Mouse (Mus musculus) testis, postnatal 14 days (tissue): ENCODE measurements around the gene Rnf13.
A peak's percentile ranks its signal among the peaks of the same experiment; 100 is the strongest.

Experiments
- DNase-seq: peaks from one replicate; pipeline ENCODE4 v3.0.0; 2021; ENCODE audit warnings: low spot score

Gene Rnf13

DNA sequence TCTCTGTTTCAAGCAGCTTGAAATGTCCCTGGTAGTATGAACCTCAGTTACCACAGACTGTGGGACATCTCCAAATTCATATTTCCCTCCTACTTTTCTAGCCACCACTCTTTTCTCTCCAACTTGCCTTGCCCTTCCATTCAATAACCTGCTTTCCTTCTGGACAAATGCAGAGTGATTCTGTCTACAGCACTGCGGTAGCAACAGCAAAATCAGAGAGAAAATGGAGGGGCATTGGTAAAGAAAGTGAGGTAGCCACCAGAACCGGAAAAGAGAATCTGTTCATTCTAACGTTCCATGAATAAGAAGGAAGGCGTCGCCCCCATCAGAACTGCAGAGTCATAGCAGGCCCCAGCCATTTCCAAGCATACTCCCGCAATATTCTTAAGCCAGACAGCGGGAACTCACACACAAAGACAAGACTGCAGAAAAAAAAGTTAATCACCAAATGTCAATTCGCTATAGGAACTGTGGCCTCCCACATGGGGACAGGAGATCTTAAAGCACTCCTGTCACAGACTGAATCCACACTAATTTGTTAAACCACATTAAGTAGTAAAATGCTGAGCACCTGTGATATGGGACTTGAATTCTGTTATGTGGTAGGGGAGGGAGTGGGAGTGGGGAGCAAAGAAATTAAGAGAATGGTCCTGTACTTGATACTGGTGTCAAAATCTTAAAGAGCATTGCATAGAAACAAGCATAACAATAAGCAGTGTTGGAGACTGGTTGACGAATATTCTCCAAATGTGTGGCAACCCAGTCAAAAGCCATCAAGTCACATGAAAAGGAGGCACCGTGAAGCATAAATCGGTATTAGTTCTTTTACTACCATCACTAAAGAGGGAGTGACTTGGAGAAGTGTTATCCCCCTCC, 110.2 kb downstream of the Rnf13 start:
- no peak for DNase-seq

DNA sequence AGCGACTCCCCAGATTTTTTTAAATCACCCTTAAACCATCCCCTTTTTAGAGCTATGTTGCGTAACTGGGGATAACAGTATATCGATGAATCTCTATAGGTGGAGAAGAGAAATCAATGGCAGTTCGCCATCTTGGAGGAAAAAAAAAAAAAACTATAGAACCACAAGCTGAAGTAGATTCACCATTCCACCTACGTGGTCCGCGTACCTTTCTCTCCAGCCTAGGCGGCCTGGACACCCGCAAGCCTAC, 110.7 kb downstream of the Rnf13 start:
- DNase-seq, result no peak

GRCm38 (mm10) chr3:57846912-57847759, 111.3 kb downstream of the Rnf13 start:
- DNase-seq, result peak; percentile 76

DNA sequence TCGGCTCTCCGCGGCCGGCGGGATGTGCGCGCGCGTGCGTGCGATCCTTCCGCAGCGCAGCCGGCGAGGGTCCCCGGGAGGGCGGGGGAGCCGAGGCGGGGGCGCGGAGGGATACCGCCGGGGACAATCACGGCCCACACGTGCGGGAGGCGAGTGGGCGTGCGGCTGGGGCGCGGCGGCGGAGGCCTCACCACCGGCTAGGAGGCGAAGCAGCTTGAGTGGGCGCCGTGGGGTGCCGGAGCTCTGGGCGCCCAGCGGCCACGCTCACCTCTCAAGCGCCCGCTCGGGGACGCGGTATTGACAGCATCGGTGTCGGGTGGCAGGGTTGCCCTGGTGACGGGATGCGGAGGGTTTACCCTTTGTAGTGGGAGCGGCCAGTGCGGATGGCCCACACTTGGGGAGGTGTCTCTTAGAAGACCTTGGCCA, 111.9 kb downstream of the Rnf13 start, which contains the start of gene Pfn2:
TSS of gene Pfn2 (minus strand) at position 320 of the 426 bp plus-strand sequence.
- DNase-seq, result peak; percentile 90

DNA sequence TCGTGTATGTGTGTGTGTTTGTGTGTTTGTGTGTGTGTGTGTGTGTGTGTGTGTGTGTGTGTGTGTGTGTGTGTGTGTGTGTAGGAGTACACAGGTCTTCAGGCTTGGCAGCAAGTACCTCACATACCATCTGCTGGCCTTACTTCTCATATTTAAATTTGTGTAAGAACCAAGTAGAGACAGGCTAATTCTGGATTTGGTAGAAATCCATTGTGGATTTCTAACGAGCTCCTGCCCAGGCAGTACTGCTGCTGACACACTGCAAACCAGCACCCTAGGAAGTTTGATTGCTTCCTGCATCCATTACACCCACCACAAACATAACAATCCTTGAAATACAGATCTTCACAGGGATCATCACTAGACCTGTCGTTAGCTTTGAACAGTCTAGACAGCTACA, 147.1 kb downstream of the Rnf13 start:
- DNase-seq, result no peak
